Mouse (Mus musculus) gastrocnemius, postnatal 10 days (tissue): Measurements from ENCODE around the gene Tle4. TPM values are rescaled to one million over a fixed set of nuclear protein-coding genes. Genes with fewer than 3 reads are reported as not detected.

Experiments
- DNase-seq: peaks from one replicate; pipeline ENCODE4 v3.0.0; 2021; ENCODE audit warnings: mixed read lengths
- total RNA-seq, 2 experiments: library from RNA; stranded (reverse); gene quantifications; 2 replicates each; pipeline ENCODE4 v1.2.3; 2021

Tle4 gene
- total RNA-seq, 2 experiments from 2014 or later, result 20.3 to 21.1 TPM

GRCm38 (mm10) chr19:14463281-14464079 lies 134.4 kb downstream of the Tle4 start:
- DNase-seq, result no peak

GRCm38 (mm10) chr19:14453486-14453885 lies 144.4 kb downstream of the Tle4 start:
- DNase-seq, result no peak

GRCm38 (mm10) chr19:14451329-14451728 lies 146.5 kb downstream of the Tle4 start:
- no peak for DNase-seq

DNA sequence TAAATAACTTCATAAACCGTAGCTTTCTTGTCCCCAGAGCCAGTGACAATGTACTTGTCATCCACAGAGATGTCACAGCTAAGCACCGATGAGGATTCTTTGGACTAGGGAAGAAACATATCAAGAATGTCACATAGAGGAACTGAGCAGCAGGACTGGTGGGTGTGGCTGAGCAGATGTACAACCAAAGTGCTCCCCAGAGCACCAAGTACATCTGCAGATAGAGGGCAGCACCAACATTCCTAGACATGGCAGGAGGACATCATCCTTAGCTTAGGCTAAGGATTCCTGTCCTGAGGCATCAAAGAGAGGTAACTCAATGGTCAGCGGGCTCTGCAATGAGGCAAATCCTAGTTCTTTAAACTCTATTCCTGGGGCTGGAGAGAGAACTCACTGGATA lies 148.1 kb downstream of the Tle4 start:
- DNase-seq, result no peak

DNA sequence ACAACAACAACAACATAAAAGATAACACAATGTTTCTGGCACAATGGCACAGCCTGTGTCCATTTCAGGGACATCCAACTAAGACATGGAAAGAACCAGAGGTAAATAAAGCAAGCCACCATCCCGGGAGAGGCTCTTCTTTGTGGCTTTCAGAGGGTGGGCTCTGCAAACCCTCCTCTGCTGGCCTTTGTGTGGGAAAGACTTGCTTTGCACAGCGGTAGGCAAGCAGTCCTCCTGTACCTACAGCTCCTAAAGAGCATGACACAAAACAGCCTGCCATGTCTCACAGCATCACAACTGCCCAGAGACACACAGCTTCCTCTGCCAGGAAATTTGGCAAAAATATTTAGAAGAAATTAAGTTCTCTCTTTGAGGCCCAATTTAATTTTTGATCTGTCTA lies 149.3 kb downstream of the Tle4 start:
- DNase-seq, result no peak

GRCm38 (mm10) chr19:14447474-14447873 lies 150.4 kb downstream of the Tle4 start:
- DNase-seq, result no peak

DNA sequence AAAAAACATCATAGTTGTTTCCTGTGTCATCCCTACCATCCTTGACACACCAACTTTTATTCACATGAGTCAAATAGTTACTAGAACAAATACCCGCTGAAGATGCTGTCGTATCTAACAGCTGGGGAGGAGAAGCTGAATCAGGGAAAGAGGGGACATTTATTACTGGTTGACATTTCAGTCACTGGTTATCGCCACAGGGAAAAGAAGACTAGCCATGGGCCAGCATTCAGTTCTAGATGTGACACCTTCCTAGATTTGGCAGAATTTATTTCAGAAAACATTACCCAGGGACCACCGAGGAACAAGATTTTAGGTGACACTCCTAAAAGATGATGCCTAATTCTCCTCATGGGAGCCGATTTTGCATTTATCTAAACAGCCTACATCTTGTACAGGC lies 156.0 kb downstream of the Tle4 start:
- no peak for DNase-seq

DNA sequence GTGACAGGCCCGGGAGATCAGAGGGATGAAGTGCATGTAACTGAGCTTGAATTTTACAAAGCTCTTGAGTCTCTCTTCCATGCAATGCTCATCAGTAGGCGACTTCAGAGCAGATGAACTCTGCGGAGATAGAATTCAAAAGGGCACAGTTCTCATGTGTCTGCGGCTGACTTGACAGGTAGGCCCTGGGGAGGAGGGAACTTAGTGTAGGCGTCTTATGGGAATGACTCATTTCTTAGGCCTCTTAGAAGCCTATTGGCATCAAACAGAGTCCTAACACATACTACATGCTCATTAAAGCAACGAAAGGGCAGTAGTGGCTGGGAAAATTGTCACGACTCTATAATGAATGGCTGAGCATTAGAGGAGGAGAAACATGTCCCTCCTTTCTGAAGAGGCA lies 160.6 kb downstream of the Tle4 start:
- no peak for DNase-seq

DNA sequence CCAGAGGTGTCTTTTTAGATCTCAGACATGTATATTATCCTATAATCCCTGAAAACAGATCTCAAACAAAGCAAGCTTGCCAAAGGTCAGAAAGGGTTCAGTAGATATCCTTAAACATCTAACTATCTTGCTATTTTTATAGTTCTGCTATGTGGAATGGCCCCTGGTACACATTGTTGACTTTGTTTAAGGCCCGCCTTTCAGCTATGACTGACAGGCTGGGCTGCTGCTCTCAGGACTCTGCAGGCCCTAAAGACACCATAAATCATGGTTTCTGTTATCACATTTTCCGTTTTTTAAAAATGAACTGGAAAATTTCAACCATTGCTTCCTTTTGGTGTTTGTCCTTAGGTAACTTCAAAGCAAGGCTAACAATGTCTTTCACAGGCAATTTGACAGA lies 161.3 kb downstream of the Tle4 start:
- no peak for DNase-seq

DNA sequence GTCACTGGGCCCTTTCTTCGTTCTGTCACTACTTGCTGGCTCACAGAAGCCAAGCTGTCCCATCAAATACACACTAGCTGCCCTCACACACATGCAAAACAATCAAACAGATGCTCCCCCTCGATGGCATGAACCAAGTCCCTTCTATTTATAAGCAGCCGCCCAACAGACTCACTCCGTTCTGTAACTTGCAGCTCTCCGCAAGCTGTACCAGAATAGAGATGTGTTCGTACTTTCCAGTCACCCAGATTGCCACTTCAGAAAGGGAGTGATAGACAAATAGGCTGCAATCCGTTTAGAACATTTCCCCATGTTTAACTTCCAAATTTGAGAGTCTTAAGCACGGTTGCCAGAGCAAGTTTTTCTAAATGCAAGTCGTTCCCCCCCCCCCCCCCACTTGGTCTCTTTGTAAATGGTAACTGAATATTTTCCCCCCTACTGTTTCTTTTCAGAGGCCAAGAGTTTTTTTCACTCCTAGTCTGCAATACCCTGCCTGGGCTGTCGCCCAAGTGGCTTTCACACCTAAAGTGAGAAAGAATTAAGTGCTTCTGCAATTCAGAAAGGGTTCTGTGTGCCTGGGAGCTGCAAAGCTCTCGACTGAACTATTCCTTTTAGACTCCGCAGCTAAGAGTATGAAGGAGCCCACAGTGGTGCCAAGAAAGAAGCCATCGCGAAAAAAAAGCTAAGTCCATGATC lies 162.0 kb downstream of the Tle4 start:
- DNase-seq, result no peak

DNA sequence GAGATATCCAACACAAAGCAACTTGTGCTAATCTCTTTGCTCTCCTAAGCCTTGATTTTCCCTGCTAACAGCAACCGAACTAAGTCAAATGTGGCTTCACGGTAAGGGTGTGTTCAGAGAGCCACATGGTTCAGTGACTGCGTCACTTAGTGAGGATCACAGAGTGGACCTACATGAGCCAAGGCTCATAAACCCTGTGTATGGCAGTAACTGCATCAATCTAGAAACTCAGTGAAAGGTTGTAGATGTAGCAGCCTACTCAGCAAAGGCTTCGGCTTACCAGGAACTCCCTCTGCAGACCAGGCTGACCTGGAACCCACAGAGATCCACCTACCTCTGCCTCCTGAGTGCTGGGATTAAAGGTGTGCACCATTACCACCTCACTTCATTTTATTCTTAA lies 164.0 kb downstream of the Tle4 start:
- no peak for DNase-seq

DNA sequence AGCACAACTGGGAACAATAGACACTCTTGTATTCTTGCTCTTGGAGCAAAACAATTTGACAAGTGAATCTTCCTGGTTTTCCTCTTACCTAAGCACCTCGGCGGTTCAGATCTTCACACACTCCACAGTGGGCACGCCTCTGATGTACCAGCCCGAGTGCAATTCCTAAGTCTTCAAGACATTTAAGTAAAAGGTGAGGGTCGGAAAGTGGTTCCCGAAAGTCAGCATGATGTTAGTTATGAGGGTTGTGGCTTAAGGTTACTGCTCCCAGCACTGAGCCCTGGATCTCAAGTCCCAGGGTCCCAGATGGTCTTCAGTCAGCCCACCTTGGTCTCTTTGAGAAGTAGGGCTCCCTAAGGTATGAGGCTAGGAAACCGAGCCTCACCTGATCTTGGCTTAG lies 165.4 kb downstream of the Tle4 start:
- no peak for DNase-seq

DNA sequence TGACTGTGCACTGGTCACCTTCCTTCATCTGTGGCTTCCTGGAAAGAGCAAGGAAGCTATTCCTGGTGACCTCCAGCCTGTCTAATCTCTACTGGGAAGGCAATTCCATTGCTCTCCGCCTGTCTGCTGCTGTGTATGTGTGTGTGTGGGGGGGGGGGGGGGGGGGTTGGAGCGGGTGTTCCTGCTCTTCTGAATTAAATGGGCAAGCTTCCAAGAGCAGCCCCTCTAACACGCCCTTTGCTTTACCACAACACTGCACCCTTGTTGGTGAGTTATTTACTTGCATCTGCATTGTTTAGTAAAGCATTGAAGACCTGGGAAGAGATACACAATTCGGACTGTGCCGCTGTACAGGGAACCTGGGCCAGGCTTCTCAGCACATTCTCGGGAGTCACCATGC lies 170.9 kb downstream of the Tle4 start:
- DNase-seq, result no peak

DNA sequence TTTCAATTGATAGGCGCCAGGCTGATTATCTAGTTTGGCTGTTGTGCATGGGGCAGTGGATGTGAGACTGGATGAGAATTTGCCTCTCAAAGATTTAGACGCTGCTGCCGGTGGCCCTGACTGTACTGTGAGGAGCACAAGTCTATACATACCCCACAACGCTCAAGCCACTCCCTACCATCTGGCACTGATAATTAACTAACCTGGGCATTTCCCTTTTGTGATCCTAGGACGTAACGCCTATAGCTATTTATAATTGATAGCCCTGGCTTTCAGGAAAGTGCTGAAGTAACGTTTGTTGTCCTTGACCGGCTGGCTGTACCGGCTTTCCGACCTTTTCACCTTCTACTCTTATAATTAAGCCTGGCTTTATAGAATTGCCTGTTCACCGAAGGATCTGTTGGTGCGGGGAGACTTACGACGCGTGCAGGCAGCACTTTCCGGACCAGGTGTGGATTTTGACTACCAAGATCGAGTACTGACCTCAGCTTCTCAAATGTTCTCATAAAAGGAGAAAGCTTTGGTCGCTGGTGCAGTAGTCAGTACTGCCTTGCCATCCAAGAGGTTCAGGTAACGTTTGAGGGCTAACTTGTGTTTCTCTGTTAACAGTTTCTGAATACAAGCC lies 171.5 kb downstream of the Tle4 start:
- DNase-seq, result no peak

- no peak for DNase-seq
Measured at GRCm38 (mm10) chr19:14425122-14425521, 172.7 kb downstream of the Tle4 start.

DNA sequence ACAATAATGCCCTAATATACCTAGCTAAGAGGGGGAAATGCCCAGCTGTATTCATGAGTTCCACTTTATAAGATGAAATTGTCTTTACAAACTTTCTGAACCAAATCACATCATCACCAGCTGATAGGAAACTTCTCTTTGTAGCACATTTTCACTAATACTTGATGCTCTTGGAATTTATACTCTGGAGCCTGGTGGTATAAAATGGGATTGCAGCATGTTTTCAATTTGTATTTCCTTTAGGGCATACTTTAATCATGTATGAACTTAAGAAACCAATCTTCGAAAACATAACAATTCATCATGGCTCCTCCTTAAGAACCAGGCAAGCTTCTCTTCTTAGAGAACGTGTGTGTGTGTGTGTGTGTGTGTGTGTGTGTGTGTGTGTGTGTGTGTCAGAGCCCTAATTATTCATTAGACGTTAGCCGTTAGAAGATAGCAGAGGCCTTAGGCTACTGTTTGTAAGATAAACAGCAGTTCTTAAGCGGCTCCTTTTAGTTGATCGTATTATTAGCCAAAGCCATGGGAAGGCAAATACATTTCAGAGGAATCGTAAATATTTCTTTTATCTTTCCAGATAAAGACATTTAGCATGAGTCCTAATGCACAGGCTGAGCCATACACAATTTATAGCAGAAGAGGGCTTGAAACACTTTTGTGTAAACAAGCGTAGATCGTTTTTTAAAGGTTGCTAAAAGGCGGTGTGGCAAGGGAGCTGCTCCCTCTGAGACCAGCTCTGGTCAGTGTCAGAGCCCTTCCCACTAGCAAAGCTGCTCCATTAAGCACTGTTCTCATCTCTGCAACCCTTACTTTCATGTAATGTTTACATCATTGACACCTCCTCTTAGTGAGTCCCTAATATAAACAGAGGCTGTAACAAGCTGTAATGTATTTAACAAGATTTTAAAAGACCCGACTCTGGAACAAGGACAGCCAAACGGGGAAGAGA lies 173.6 kb downstream of the Tle4 start:
- DNase-seq, result no peak

DNA sequence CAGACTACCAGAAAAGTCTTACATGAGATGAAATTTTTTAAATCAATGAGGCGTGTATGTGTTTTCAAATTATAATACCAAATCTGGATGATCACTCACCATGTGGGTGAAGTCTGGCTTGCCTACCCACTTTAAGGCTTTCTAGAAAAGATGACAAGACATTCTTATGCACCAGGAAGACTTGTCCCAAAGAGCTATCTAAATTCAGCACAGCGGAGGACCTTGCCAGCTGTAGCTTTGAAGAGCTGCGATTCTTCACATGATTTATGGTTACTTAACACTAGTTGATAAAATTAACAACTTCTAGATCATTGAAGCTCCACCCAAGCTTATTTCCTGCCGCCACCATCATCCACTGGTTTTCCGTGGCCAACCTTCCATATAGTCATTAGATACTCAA lies 176.2 kb downstream of the Tle4 start:
- DNase-seq, result no peak

GRCm38 (mm10) chr19:14419886-14420285 lies 178.0 kb downstream of the Tle4 start:
- no peak for DNase-seq

GRCm38 (mm10) chr19:14416845-14417244 lies 181.0 kb downstream of the Tle4 start:
- DNase-seq, result no peak

- DNase-seq, result no peak
Measured at GRCm38 (mm10) chr19:14415996-14416395, 181.9 kb downstream of the Tle4 start.

DNA sequence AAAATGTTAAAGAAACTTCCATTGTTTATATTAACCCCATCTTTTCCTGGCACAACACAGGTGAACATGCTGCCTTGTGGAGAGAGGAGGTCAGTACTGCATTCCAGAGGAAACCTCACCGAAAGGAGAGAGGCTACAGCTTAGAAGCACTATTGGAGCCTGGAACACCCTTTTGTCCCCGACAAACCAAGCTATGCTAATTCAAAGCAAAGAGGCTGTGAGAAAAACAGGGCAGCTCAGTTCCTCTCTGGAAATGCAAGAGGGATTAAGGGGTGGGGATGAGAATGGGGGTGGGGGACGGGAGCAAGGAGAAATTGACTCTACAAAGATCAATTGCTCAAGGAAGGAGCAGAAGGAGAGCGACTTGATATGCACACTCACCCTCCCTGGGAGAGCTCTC lies 182.9 kb downstream of the Tle4 start:
- no peak for DNase-seq

DNA sequence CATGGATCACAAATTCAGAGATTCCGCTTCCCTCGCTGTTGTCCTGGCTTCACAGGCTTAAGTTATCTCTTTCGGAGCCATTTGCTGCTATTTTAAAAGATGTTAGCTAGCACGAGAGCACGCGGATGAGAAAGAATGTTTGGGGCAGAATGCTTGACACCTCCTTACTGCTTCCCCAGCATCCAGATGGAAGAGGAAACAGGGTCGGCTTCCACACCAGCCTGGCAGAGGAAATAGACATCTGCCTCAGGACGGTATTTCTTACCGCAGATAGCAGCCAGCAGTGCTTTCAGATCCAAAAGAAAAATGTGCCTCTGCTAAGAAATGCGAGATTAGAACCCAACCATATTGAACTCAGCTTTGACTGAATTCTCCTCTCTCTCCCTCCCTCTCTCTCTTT lies 191.2 kb downstream of the Tle4 start:
- no peak for DNase-seq
